Mouse (Mus musculus) adrenal gland, adult 2 months (tissue): ENCODE results near the gene Fli1. TPM values are rescaled to one million over a fixed set of nuclear protein-coding genes. Genes with fewer than 3 reads are reported as not detected.

Source experiments
- DNase-seq: peaks from one replicate; pipeline ENCODE4 v3.0.0; 2021
- polyA plus RNA-seq: library from polyadenylated mRNA; depleted of rRNA; stranded (reverse); fragments of >200 nt; gene quantifications from 2 replicates; pipeline ENCODE4 v1.2.3, GENCODE M21; 2012
- total RNA-seq, 2 experiments: library from RNA; stranded (reverse); gene quantifications; 2 replicates each; pipeline ENCODE4 v1.2.3; 2021

The Fli1 gene
- total and polyA plus RNA-seq, 3 experiments, result 3.0 to 20.0 (median 10.5) TPM

DNA sequence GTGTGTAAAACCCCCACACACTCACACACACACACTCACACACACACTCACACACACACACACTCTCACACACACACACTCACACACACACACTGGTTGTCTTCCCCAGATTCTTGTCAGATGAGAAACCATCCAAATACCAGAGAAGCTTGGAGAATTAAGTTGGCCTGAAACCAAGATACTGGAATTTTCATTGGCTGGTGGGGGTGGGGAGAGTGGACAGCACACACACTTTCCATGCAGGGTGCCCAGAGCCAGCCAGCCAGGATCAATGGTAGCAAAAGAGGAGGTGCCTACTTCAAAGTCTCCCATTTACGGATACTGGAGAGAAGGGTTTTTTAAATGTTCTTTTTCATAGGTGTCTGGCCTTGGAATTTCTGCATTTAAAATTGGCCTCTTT lies 74.3 kb downstream of the Fli1 start:
- DNase-seq, result no peak

DNA sequence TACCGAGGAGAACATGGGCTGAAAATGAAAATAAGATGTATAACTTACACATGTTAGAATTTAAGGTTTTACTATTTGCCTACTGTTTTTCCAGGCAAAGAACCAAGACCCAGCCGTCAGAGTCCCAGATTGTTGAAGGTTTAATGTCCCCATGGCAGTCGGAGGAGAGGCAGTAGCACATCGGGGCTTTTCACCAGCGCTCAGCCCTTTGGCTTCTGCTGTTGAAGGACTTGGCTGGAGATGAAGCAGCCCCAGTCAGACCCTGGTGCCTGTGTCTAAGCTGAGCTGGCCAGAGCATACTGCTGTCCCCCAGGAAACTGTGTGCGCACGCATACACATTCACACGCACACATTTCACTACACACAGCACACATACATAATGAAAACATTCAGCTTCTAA lies 75.2 kb downstream of the Fli1 start:
- no peak for DNase-seq

GRCm38 (mm10) chr9:32466861-32467260 lies 75.8 kb downstream of the Fli1 start:
- no peak for DNase-seq

DNA sequence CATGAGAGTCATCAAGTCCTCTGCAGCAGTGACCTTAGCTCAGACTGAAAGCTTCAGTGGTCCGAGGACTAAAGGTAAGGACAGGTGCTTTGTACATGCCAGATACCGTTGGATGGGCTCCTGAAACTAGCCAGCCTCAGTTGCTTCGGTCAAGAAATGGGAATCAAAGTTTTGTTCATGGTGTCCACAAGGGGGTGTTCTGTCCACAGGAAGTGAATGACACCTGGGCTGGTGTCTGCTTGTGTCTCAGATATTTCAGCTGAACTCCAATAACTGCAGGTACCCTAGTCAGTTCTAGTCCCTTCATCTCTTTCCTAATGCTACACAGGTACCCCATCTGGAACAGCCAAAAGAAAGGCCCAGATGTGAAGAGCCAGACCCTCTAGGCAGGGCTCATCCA lies 86.0 kb downstream of the Fli1 start:
- DNase-seq, result no peak

- no peak for DNase-seq
These were observed 92.5 kb downstream of the Fli1 start for GRCm38 (mm10) chr9:32450161-32450560.

- DNase-seq, result no peak
These were observed 93.9 kb downstream of the Fli1 start for GRCm38 (mm10) chr9:32448766-32449165.

- no peak for DNase-seq
These were observed 96.9 kb downstream of the Fli1 start for GRCm38 (mm10) chr9:32445789-32446188.

DNA sequence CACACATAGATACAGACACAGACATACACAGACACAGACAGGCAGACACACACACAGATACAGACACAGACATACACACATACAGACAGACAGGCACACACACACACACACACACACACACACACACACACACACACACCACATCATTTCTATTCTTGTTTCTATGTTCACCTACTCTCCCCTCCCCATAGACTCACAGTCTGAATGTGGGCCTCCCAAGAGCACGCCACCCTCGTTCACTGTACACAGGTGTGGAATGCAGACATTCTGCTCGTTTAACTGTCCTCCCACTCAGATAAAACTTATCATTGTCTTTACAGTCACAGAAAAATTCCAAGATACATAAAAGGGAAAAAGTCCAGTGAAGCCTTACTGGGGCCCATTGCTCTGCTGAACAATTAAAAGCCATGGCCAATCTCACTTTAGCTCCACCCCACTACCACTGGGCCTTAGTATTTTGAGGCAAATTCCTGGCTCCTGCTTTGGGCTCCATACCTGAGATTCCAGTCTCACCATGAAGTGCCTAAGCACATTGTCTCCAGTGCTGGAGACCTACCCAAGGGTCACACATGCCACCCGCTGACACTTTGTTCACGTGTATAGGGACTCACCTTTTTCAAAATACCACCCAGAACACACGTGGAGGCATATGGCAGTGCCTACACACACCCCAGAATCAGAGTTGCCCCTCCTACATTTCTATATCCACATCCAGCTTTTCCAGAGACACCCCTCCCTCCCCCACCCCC lies 98.0 kb downstream of the Fli1 start:
- no peak for DNase-seq

DNA sequence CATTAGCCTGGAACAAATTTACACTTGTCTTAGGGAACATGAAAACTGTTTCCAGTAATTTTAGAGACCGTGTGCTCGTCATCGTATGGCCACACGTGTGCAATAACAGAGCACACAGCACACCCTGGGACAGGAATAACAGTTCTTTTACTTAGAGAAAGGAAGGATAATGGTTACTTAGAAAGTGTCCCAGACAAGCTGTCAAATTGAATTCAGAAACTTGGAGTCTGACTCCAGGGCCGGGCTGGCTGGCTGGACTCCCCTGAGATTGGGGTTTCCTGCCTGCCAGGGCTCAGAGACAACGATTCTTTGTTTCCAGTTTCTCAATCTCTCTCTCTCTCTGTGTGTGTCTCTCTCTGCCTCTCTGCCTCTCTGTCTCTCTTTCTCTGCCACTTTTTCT lies 98.8 kb downstream of the Fli1 start:
- no peak for DNase-seq

GRCm38 (mm10) chr9:32443115-32443514 lies 99.5 kb downstream of the Fli1 start:
- DNase-seq, result no peak

DNA sequence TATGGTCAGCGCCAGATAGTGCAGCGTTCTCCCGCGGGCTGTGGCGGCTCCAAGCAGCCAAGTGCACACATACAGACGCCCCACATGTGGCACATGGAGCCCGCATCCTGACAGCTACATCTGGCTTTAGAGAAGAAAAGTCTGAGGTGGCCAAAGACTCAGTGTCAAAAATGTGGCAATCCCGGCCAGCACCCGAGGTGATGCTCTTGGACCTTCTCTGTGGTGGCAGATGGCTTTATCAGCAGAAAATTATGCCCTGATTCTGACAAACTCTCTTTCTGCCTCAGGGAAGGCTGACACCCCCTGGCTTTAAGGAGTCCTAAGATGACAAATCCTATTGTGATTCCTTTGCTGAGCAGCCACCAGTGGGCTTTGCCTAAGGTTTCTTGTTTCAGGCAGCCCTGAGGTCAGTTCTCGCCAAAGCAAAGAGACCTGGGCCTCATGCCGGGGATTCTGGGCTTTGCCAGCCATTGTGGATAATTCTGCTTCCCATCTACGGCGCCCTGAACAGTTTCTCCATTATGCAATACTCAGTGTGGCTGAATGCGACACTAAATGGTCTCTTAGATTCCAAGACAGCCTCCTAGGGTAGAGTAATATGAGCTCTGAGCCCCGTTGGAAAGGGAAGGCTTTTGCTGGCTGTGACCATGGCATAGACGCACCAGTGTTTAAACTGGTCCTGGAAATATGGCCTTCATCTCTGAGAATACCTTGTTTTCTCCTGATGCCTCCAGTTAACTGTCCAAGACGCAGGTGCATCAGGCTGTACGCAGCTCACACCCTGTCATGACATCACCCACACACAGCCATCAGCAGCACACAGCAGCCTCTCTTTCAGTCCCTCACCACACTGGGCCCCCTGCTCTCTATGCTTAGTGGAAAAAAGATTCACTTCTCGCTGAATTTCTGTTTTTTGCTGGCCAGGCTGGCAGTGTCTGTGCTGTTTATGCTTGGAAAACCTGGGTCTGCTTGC lies 108.1 kb downstream of the Fli1 start:
- DNase-seq, result no peak

- DNase-seq, result peak; percentile 52
These were observed 111.6 kb downstream of the Fli1 start for GRCm38 (mm10) chr9:32431061-32431460.

DNA sequence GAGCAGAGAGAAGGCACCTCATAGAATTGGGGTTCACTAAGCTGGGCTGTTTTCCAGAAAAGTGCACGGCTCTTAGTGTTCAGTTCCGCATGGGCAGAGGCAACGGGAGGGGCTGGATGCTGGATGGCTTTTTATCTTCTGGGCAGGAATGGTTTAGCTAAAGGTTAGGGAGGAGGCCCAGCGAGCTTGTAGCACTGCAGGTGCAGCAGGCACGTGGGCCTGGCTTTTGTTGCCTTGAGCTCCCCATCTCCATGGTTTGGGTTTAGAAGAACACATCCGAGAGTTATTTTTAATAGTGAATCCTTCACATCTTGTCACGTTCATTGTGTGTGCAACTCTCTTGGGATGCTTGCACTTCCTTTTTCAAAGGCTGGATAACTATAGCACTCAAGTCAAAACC lies 117.3 kb downstream of the Fli1 start:
- no peak for DNase-seq

DNA sequence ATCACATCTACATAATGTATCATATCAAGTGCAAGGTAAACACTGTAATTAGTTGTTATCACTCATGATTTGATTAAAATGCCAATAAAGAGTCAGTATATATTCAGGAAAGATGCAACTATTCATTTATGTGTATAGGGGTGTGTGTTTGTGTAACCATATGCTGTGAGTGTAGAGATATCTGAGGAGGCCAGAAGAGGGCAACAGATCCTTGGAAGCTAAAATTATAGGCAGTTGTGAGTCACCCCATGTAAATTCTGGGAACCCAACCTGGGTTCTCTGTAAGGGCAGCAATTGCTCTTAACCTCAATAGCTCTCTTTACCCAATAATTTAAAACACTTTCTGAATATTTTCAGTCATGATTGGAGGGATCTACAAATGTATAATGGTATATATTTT lies 122.0 kb downstream of the Fli1 start:
- no peak for DNase-seq

DNA sequence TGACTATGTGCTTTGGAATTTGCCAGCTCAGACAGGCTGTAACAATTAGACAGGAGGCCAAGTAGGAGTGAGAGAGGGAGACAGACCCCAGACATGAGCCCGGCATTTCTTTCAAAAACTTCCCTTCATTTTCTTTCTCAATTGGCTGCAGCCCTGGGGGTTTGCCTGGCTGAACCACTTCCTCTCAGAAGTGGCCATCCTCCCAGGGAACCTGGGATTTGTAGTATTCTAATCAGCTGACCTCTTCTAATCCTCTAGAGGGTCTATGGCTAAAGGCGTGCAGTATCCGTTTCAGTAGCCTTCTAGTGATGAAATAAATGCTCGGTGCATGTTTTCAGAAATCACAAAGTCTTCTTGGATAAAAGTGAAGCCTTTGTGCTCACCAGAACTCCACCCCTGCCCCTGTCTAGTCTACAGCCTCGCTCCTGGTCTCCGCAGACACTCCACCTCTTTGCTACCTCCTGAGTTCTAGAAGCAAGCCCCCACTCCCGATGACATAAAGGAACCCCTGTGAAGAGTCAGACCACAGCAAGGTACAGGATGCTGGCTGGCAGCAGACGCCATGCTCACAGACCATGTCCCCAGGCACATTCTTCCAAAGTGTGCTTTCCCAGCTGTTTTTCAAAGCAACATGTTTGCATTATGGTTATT lies 125.1 kb downstream of the Fli1 start:
- DNase-seq, result no peak

DNA sequence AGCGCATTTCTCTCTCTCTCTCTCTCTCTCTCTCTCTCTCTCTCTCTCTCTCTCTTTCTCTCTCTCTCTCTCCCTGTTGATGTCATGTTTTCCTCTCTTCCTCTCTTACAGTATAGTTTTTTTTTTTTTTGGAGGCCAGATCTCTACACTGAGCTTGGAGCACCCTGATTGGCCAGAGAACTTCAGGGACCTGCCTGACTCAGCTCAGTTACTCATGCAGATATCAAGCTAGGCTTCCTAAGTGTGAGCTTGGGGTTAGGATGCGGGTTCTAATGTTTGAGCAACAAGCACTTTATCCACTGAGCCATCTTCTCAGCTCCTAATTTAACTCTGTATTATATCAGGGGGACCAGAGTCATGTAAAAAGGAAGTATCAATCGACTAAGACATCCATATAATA lies 126.7 kb downstream of the Fli1 start:
- no peak for DNase-seq

- no peak for DNase-seq
These were observed 127.7 kb downstream of the Fli1 start for GRCm38 (mm10) chr9:32414956-32415355.

DNA sequence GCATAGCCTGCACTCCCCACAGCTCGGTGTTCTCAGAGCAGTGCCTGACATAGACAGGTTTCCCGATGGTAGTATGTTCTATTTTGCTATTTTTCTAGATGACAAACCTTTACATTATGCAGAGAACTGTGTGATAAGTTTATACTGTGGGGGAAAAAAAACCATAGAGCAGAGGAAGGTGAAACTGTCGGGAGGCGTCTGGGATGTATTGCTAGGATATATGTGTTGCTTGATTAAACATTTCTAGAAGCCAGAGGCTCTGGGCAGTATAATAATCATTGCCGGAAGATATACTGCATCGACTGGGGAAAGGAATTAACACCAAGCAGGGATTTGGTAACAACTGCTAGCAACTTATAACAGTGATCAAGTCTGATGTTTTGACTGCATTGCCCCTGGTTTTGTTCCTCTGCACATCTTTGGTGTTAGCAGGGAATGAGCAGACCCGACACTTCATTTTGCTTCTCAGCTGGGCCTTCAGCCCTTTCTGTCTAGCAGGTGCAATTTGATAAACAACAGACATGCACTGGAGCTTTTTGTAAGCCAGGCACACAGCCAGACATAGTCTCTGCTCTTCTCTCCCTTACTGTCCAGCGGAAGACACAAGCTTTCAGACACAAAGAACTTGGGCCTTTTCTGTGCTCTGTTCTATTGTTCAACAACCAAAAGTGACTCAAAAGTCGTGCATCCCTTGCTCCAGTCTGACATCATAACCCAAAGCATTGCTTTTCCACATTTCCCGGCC lies 129.7 kb downstream of the Fli1 start:
- no peak for DNase-seq

DNA sequence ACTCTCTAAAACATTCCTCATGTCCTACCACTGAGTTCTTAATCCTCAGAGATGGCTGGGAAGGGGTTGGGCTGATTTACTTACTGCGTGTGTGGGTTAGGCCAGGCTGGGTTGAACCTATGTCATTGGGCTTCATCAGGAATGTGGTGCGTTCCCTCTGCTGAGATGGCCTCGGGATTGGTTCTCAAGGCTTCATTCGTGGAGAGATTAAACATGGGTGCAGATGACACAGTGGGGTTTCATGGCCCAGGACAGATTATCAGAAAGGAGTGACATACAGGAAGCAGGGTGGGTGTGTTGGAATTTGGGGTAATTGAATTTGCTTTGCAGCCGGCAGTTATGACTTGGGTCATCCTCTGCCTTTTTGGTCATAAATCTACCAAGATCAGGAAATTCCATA lies 131.2 kb downstream of the Fli1 start:
- no peak for DNase-seq

GRCm38 (mm10) chr9:32410671-32411070 lies 132.0 kb downstream of the Fli1 start:
- no peak for DNase-seq

DNA sequence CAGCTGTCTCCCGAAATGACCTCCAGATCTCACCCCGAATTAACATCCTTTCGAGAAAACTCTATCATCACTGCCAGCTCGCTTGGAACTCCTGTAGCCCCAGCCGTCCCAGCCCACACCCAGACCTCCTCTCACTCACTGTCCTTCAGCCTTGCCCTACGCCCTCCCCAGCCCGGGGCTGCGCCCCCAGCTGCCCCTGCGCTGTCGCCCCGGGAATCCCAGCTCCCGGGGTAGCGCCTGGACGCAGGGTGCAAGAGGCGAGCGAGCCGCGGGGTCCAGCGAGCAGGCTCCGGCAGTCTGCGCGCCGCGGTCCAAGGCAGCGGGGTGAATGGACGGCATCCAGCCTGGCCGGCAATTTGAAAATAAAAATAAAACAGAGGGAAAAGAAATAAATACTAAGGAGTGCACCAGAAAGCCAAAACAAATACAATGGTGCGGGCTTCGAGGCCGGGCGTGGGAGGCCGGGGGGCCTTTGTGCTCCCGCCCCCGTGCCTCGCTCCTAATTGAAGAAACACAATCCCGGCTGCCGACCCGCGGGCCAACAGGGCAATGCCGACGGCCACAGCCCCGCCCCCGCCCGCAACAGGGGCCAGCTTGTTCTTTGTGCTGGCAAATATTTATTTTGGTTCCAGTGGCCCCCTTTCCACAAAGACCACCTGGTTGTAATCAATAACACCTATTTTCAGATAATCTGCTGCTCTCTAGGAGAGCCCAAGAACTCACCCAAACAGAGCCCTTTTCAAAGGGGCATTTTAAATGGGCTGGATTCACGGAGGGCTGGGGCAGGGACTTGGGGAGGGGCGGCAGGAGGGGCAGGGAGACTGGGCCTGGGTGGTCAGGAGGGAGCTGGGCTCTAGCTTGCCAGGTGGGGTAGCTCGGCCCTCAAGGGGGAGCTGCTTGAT lies 133.3 kb downstream of the Fli1 start:
- peak; percentile 42 for DNase-seq
